Mouse (Mus musculus): Measurements from ENCODE around the gene Cysrt1.

DNA sequence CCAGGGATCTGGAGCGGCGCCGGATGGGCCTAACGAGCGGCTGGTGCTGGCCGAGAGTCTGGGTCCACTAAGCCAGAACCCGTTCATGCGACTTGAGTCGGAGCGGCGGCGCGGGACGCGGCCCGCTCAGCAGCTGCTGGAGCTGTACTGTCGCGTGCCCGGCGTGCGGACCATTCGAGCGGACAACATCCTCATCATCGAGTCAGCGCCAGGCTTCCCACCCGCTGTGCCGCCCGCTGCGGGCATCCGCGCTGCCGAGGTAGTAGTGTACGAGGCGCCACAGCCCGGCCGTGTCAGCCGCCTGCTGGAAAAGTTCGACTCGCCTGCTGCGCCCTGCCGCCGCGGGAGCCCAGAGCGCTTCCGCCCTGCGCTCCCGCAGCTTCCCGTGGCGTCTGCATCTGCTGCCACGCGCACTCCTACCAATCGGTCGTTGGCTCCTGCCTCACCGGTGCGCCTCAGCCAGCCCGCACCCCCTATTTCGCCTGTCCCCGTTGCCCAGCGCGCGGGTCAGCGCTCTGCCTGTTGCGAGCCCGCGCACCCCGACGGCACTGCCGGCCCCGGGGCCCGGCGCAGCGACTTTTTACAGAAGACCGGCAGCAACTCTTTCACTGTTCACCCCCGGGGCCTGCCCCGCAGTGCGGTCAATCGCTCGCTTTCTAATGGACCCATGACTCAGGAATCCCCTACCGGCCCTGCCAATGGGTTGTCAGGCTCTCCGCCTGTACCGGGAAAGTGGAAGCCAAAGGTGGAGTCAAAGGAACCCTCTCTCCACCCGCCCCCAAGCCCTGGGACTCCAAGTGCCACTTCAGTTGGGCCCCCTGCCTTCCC, 20.8 kb upstream of the Cysrt1 start:
- TF ChIP-seq CTCF (IDR thresholded peaks at IDR 0.05; ENCODE audit: borderline replicate concordance, insufficient read depth, low read depth, low read length) (no peak), POLR2A (IDR thresholded peaks at IDR 0.05; ENCODE audit: borderline replicate concordance, insufficient read depth, low read length) (no peak)

Measured in cerebellum, adult 2 months (tissue).